Mouse (Mus musculus) erythroblast, embryonic 14.5 days (primary cell): ENCODE measurements around the gene Gpbp1. TPM values are rescaled to one million over a fixed set of nuclear protein-coding genes. Genes with fewer than 3 reads are reported as not detected.

Source experiments
- H3K27me3 ChIP-seq: 2 replicates; pipeline ENCODE4 v1.6.1; 2012; ENCODE audit warnings: inconsistent platforms; ENCODE audit not compliant: control insufficient read depth
- H3K36me3 ChIP-seq: 2 replicates; pipeline ENCODE4 v1.6.1; 2012; ENCODE audit warnings: mild to moderate bottlenecking, inconsistent platforms; ENCODE audit not compliant: control insufficient read depth
- H3K4me1 ChIP-seq: 2 replicates; pipeline ENCODE4 v1.6.1; 2012; ENCODE audit warnings: inconsistent platforms; ENCODE audit not compliant: control insufficient read depth
- H3K4me3 ChIP-seq: replicated peaks from 2 replicates; pipeline ENCODE3; 2012; ENCODE audit warnings: moderate library complexity, mild to moderate bottlenecking, inconsistent platforms
- H3K9me3 ChIP-seq: 2 replicates; pipeline ENCODE4 v1.6.1; 2012; ENCODE audit warnings: low read length, inconsistent platforms, mixed read lengths; ENCODE audit not compliant: control insufficient read depth
- GATA1 ChIP-seq: IDR thresholded peaks from 2 replicates; pipeline ENCODE4 v1.6.1; 2012; ENCODE audit warnings: low read length, inconsistent platforms, mixed read lengths
- TAL1 ChIP-seq: IDR thresholded peaks from 3 replicates; pipeline ENCODE4 v1.6.1; 2012; ENCODE audit warnings: low read length, inconsistent platforms, mixed read lengths
- polyA plus RNA-seq: library from polyadenylated mRNA; stranded (reverse); fragments of >175 nt; gene quantifications from 2 replicates; pipeline ENCODE4 v1.2.3, GENCODE M21; 2012

The Gpbp1 gene
- polyA plus RNA-seq, 1 experiment: 0.73 TPM

DNA sequence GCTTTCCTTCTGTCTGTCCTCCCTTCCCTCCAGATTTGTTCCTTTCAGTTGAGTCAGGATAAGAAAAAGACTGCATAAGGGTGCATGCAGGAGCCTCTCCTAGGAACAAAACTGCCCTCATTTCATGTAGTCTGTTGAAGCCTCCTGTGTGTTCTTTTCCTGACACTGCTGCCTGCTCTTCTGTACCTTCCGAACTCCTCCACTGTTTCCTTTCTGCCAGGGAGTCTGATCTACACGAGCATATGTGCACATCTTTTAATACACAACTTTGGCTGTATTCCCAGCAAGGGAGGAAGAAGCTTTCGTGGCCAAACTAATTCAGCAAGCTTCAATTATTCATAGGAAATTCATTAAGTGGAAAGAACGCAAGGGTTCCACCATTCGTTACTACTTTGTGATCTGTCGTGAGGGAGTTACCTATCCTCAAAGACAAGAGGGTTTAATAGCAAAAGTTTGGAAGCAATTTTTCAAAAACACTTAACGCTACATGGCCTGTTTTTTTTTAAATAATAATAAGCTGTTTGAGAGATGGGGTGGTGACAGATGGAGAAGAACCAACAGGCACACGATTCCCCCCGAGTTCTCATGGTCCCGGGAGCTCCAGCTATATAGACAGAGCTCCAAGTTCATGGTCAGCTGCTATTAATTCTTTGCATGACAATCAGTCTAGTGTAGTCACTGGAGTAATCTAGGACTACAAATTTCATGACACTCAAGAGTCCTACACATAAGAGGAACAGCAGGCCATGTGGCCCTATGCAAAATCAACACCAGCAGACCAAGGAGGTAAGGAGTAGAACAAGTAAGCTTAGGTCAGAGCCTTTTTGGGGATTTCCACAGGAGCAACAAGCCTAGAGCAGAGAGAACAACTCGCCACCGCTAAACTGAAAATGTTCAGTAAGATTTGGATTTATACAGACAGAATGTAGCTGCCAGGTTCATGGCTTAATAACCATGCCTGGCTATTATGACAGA is 105.6 kb downstream of the Gpbp1 start:
- Histone ChIP-seq H3K4me1 (no peaks in the 10 kb centered on the region), H3K9me3 (no peaks in the 10 kb centered on the region), H3K36me3 (no peaks in the 10 kb centered on the region), H3K27me3 (no peaks in the 10 kb centered on the region), H3K4me3 (no peak overlapping the region)
- TF ChIP-seq TAL1 (no peak), GATA1 (no peak)

Other genes with a start within 250 kb of the Gpbp1 start
- gene Actbl2, start 235.1 kb downstream of the Gpbp1 start, polyA plus RNA-seq: not detected in 2 replicates
- not detected in 2 replicates for gene Gm49496, start 59.8 kb upstream of the Gpbp1 start, polyA plus RNA-seq
- gene Gm10198, start 102.7 kb upstream of the Gpbp1 start, polyA plus RNA-seq: not detected in 2 replicates
- gene Mier3, start 190.9 kb upstream of the Gpbp1 start, polyA plus RNA-seq: 0.22 and 0.37 TPM in 2 replicates